Mouse (Mus musculus) G1E-ER4 (cell line): ENCODE measurements around the gene Zfp972. TPM values are rescaled to one million over a fixed set of nuclear protein-coding genes. Genes with fewer than 3 reads are reported as not detected.
"Not testable (repeated sequence)": the region's sequence is repeated elsewhere in the genome, so short reads cannot be mapped to it uniquely, and the experiment has no call there.

Experiments used
- GATA1 ChIP-seq: IDR thresholded peaks from one replicate; pipeline ENCODE4 v1.8.0; 2012; ENCODE audit warnings: low read length, inconsistent platforms
- polyA plus RNA-seq: library from polyadenylated mRNA; stranded (reverse); fragments of >175 nt; gene quantifications from 2 replicates; pipeline ENCODE4 v1.2.3, GENCODE M21; 2012

The Zfp972 gene
- polyA plus RNA-seq = 0.21 and 0.53 TPM in 2 replicates

DNA sequence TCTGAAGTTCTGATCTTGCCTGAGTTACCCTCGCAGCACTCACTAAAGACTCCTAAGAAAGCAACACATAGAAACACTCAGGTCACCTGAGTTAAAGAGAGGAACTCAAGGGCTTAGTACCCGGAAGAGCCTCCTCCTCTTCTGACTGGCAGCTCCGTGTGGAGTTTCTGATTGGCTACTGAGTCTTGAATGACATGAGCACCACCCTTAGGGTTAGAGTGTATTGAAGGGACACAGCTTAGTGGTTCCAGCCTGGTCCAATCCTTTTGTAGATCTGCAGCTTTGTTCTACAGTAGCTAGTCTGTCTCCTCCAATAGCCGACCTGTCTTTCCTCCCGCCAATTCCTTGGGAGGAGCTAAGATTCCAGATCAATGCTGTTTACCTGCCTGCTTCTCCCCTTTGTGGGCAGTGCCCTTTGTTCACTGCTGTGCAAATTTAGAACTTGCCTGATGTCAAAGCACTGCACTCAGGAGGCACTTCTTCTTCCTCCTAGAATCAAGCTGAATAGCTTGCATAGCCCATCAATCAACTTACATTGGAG, at the start of gene Zfp972:
Zfp972 (minus strand) TSS at position 51 of the 541 bp plus-strand sequence.
- not testable (repeated sequence) for TF ChIP-seq GATA1

GRCm38 (mm10) chr2:177957145-177957544, 31.7 kb upstream of the Zfp972 start, which contains the start of gene Gm14326:
TSS of gene Gm14326 (minus strand) at chr2:177957297.
- not testable (repeated sequence) for TF ChIP-seq GATA1

- TF ChIP-seq GATA1 = not testable (repeated sequence)
Measured at GRCm38 (mm10) chr2:177897046-177897578, 28.3 kb downstream of the Zfp972 start, which contains the start of gene Gm14327. TSS of gene Gm14327 (plus strand) at chr2:177897096.

Other genes with a start within 250 kb of the Zfp972 start
- gene Gm14322, start 166.3 kb downstream of the Zfp972 start, polyA plus RNA-seq = not detected in 2 replicates
- 0.18 and 0.21 TPM in 2 replicates for gene Gm14325, start 85.3 kb downstream of the Zfp972 start, polyA plus RNA-seq
- not detected in 2 replicates for gene Gm14327, start 28.5 kb downstream of the Zfp972 start, polyA plus RNA-seq
- 1.0 and 1.2 TPM in 2 replicates for gene Gm14326, start 31.7 kb upstream of the Zfp972 start, polyA plus RNA-seq
- gene Zfp971, start 97.7 kb upstream of the Zfp972 start, polyA plus RNA-seq = 1.0 and 1.2 TPM in 2 replicates
- gene Zfp931, start 152.9 kb upstream of the Zfp972 start, polyA plus RNA-seq = not detected in 2 replicates
- gene Phactr3, start 193.4 kb upstream of the Zfp972 start, polyA plus RNA-seq = not detected in 2 replicates